Mouse (Mus musculus) right cerebral cortex, postnatal 14 days (tissue): ENCODE measurements at regions not wholly inside any gene's neighbourhood (a gene's known extent, or its start where the extent isn't known, plus 50 kb on each side); places are given as distances from the start of the nearest gene placed in this dataset.
"Not testable (repeated sequence)": the region's sequence is repeated elsewhere in the genome, so short reads cannot be mapped to it uniquely, and the experiment has no call there.

ENCODE experiments used
- DNase-seq: peaks from one replicate; pipeline ENCODE4 v3.0.0; 2022

GRCm38 (mm10) chr15:37100767-37101288 is 93.3 kb upstream of the Zfp706 start:
- DNase-seq = no peak

- DNase-seq = peak; percentile 36
Measured at GRCm38 (mm10) chr15:37099927-37100766, 92.6 kb upstream of the Zfp706 start.

GRCm38 (mm10) chr15:37099176-37099575 is 91.6 kb upstream of the Zfp706 start:
- DNase-seq = no peak

GRCm38 (mm10) chr15:37097426-37097825 is 89.9 kb upstream of the Zfp706 start:
- no peak for DNase-seq

- not testable (repeated sequence) for DNase-seq
Measured at GRCm38 (mm10) chr15:37091171-37091570, 83.6 kb upstream of the Zfp706 start.

GRCm38 (mm10) chr15:37083726-37084125 is 76.2 kb upstream of the Zfp706 start:
- no peak for DNase-seq

- no peak for DNase-seq
Measured at GRCm38 (mm10) chr15:37081836-37082235, 74.3 kb upstream of the Zfp706 start.

GRCm38 (mm10) chr15:37080931-37081330 is 73.4 kb upstream of the Zfp706 start:
- no peak for DNase-seq

- no peak for DNase-seq
Measured at GRCm38 (mm10) chr15:37080395-37080794, 72.8 kb upstream of the Zfp706 start.

- DNase-seq = not testable (repeated sequence)
Measured at GRCm38 (mm10) chr15:37074207-37074606, 66.6 kb upstream of the Zfp706 start.

- DNase-seq = no peak
Measured at GRCm38 (mm10) chr15:37072202-37072862, 64.8 kb upstream of the Zfp706 start.

- DNase-seq = no peak
Measured at GRCm38 (mm10) chr15:37070188-37070587, 62.6 kb upstream of the Zfp706 start.

GRCm38 (mm10) chr15:37067326-37067725 is 59.8 kb upstream of the Zfp706 start:
- no peak for DNase-seq

GRCm38 (mm10) chr15:37065926-37066550 is 58.5 kb upstream of the Zfp706 start:
- no peak for DNase-seq

GRCm38 (mm10) chr15:37065408-37065807 is 57.8 kb upstream of the Zfp706 start:
- no peak for DNase-seq

- DNase-seq = no peak
Measured at GRCm38 (mm10) chr15:37063781-37064383, 56.3 kb upstream of the Zfp706 start.

- no peak for DNase-seq
Measured at GRCm38 (mm10) chr15:37062585-37062984, 55.0 kb upstream of the Zfp706 start.

- no peak for DNase-seq
Measured at GRCm38 (mm10) chr15:37061501-37061900, 53.9 kb upstream of the Zfp706 start.

GRCm38 (mm10) chr15:37060831-37061230 is 53.3 kb upstream of the Zfp706 start:
- no peak for DNase-seq
